Mouse (Mus musculus) myocyte (in vitro differentiated cells): ENCODE data around the gene Rnf169.

Experiments used
- CEBPB ChIP-seq: IDR thresholded peaks from 2 replicates; pipeline ENCODE4 v1.6.1; 2011; ENCODE audit warnings: mild to moderate bottlenecking, moderate library complexity; ENCODE audit not compliant: poor library complexity, insufficient read depth, severe bottlenecking
- E2F4 ChIP-seq: IDR thresholded peaks from one replicate; pipeline ENCODE4 v1.6.1; 2011; ENCODE audit warnings: mild to moderate bottlenecking, control low read depth, moderate library complexity; ENCODE audit not compliant: insufficient read depth
- MAX ChIP-seq: IDR thresholded peaks from one replicate; pipeline ENCODE4 v1.6.1; 2011; ENCODE audit warnings: low read depth, mild to moderate bottlenecking, control low read depth
- MYOD1 ChIP-seq, 3 experiments: IDR thresholded peaks; one replicate each; pipeline ENCODE4 v1.6.1; 2011; ENCODE audit warnings: control low read depth in 2 of 3, low read depth in 2 of 3, mild to moderate bottlenecking in 2 of 3, moderate library complexity in 1 of 3; ENCODE audit not compliant: insufficient read length in 2 of 3, control insufficient read depth in 1 of 3
- MYOG ChIP-seq, 3 experiments: IDR thresholded peaks; one replicate each; pipeline ENCODE4 v1.6.1; 2011; ENCODE audit warnings: control low read depth in 2 of 3, low read depth in 2 of 3, mild to moderate bottlenecking in 2 of 3; ENCODE audit not compliant: insufficient read length in 2 of 3, control insufficient read depth in 1 of 3, insufficient read depth in 1 of 3
- POLR2A ChIP-seq: IDR thresholded peaks from one replicate; pipeline ENCODE4 v1.6.1; 2011; ENCODE audit warnings: low read depth, mild to moderate bottlenecking, control low read depth, moderate library complexity; ENCODE audit not compliant: insufficient read length
- POLR2AphosphoS2 ChIP-seq: IDR thresholded peaks from one replicate; pipeline ENCODE4 v1.6.1; 2011; ENCODE audit warnings: low read depth, control low read depth; ENCODE audit not compliant: insufficient read length
- SRF ChIP-seq: IDR thresholded peaks from one replicate; pipeline ENCODE4 v1.6.1; 2011; ENCODE audit warnings: low read depth; ENCODE audit not compliant: control insufficient read depth, insufficient read length
- TCF12 ChIP-seq: IDR thresholded peaks from one replicate; pipeline ENCODE4 v1.6.1; 2011; ENCODE audit warnings: mild to moderate bottlenecking, control low read depth; ENCODE audit not compliant: poor library complexity, insufficient read depth, severe bottlenecking
- TCF3 ChIP-seq: IDR thresholded peaks from one replicate; pipeline ENCODE4 v1.6.1; 2011; ENCODE audit warnings: low read depth, control low read depth; ENCODE audit not compliant: insufficient read length
- USF1 ChIP-seq: IDR thresholded peaks from one replicate; pipeline ENCODE4 v1.6.1; 2011; ENCODE audit warnings: low read depth, mild to moderate bottlenecking, control low read depth, moderate library complexity

DNA sequence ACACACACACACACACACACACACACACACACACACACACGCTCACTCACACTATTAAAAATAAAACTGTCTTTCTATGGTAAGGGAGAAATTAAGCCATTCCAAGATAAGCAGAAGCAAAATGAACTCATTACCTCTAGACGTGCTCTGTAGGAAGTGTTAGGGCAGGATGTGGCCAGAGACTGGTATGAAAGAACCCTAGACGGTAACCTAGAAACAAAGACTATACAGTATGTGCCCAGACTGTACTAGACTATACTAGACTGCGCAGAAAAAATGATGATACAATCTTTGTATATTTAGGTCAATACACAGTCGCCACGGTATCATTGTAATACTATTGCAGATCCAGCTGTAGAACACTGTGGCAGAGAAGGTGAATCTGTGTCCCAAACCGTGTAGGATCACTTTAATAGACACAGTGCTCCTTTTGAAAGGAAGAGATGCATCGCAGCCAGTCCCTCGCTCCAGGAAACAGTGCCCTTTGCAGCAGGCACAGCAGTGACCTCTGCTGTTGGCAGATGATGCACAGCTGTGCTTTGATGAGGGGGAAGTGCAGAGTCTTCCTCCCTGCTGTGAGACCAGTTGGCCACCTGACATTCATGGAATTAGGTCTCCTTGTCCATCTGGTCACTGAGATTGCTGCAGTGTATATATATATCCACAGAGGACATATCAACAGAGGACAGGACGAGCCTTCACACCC lies 90.9 kb downstream of the Rnf169 start:
- TF ChIP-seq POLR2A (no peak), TCF3 (no peak), E2F4 (no peak), SRF (no peak), MYOD1 (IDR thresholded peaks at IDR 0.05; ENCODE audit: control insufficient read depth in 1 of 3, insufficient read length in 2 of 3, low read depth in 2 of 3) (no peak), USF1 (no peak), MAX (no peak), TCF12 (no peak), POLR2AphosphoS2 (no peak), CEBPB (no peak), MYOG (IDR thresholded peaks at IDR 0.05; ENCODE audit: control insufficient read depth in 1 of 3, insufficient read depth in 1 of 3, insufficient read length in 2 of 3, low read depth in 2 of 3) (no peak)
